Mouse (Mus musculus): ENCODE data around the gene Chd9. TPM values are rescaled to one million over a fixed set of nuclear protein-coding genes. Genes with fewer than 3 reads are reported as not detected.
"Not testable (repeated sequence)": the region's sequence is repeated elsewhere in the genome, so short reads cannot be mapped to it uniquely, and the experiment has no call there.

Gene Chd9
- polyA plus RNA-seq, 1 experiment from 2014 or later: 81.9 TPM

DNA sequence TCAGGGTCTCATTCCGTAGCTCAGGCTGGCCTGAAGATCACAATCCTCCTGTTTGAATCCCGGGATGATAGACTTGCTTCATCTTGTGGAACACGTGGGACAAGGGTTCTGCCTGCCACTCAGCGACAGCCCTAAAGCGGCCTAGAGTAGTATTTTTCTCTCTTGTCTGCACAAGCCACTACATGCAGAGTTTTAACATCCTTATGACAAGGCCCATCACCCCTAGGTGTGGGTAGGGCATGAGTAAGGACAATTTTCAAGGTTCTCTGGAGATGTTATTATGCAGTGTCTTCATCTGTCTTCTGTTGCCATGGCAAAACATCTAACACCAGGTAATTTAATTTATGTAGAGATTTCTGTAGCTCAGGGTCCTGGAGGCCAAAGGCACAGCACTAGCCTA is 69.2 kb downstream of the Chd9 start:
- WGBS: 73% methylated on average over 5 of the region's 5 CpGs
- Histone ChIP-seq H3K9me3 (no peaks in the 10 kb centered on the region), H3K4me2 (no peak overlapping the region), H3K9ac (no peak overlapping the region), H3K27ac (no peak overlapping the region), H3K4me3 (no peak overlapping the region), H3K4me1 (peaks cover 20% of the 10 kb centered on the region), H3K36me3 (no peaks in the 10 kb centered on the region), H3K27me3 (no peaks in the 10 kb centered on the region)
- ATAC-seq (ENCODE audit: borderline replicate concordance, extremely low read depth, low FRiP score, low TSS enrichment): no peak

DNA sequence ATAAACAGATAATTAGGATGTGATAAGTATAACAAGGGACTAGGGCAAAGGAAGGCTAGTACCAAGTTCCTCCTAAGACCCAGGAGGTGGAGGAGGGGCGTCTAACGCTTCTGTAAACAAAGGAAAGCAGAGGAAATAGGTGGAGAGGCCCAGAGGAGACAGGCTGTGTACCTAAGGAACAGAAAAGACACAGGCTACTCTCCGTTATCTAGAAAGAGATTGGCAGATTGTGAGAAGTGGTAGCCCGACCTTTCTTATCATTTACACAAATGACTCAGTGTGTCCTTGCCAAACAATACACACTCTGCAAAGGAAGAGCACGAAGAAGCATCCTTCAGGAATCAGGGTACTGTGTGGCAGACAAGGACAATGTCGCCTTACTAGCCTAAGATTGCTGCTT is 70.4 kb downstream of the Chd9 start:
- H3K9ac ChIP-seq: no peak overlapping the region
- no peaks in the 10 kb centered on the region for H3K36me3 ChIP-seq
- no peak for ATAC-seq (ENCODE audit: borderline replicate concordance, extremely low read depth, low FRiP score, low TSS enrichment)
- H3K27ac ChIP-seq: no peak overlapping the region
- H3K4me3 ChIP-seq: no peak overlapping the region
- 12% methylated on average over 6 of the region's 6 CpGs for WGBS
- no peak overlapping the region for H3K4me2 ChIP-seq
- H3K4me1 ChIP-seq: peaks cover 20% of the 10 kb centered on the region
- no peaks in the 10 kb centered on the region for H3K27me3 ChIP-seq
- H3K9me3 ChIP-seq: no peaks in the 10 kb centered on the region

DNA sequence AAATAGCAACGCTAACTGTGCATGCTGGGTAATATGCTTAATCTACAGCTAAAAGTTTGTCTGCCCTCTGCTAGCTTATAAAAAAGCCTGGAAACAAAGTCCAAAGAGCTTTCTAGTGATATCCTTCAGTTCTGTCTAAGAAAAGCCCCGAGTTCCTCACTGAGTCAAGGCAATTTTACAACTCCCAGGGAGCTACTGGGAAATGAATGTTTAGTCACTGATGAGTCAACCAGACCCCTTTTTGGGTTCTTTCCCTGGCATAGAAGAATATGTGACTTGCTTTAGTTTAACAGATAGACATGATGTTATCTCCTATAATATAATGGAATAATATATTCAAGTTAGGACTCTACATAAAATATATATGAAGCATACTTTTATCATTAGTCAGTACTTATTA is 73.8 kb downstream of the Chd9 start:
- H3K27ac ChIP-seq: no peak overlapping the region
- H3K4me3 ChIP-seq: no peak overlapping the region
- H3K4me2 ChIP-seq: no peak overlapping the region
- ATAC-seq (ENCODE audit: borderline replicate concordance, extremely low read depth, low FRiP score, low TSS enrichment): no peak
- H3K9ac ChIP-seq: no peak overlapping the region
- H3K9me3 ChIP-seq: no peaks in the 10 kb centered on the region
- no peaks in the 10 kb centered on the region for H3K27me3 ChIP-seq
- no peaks in the 10 kb centered on the region for H3K36me3 ChIP-seq
- 68% methylated on average over 2 of the region's 2 CpGs for WGBS
- H3K4me1 ChIP-seq: peaks cover 9% of the 10 kb centered on the region

DNA sequence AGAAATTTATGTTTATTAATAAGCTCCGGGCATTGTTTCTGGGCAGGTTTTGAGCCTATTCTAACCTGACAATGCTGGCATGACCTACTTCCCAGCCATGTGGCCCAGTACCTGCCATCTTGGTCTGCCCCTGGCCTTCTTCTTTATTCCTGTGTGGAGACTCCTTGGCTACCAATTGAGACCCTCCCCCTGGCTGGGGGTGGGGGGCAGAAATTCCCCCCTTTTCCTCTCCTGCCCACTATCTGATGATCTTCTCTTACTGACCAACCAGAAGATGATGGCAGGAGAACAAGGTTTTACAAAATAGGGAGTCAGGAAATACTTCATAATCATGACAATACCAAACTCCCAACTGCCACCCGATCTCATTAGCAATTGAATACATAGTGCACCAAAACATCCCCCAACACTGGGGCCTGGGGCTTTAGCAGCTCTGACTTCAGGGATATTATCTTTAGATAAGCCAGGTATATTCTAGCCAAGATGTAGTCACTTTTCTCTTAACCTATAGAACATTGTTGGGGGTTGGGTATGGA is 76.1 kb downstream of the Chd9 start:
- no peaks in the 10 kb centered on the region for H3K36me3 ChIP-seq
- no peaks in the 10 kb centered on the region for H3K9me3 ChIP-seq
- H3K4me1 ChIP-seq: no peaks in the 10 kb centered on the region; the same call in 1 of the 2 replicates
- no peak overlapping the region for H3K4me3 ChIP-seq
- H3K9ac ChIP-seq: no peak overlapping the region
- ATAC-seq (ENCODE audit: borderline replicate concordance, extremely low read depth, low FRiP score, low TSS enrichment): no peak
- no peaks in the 10 kb centered on the region for H3K27me3 ChIP-seq
- no peak overlapping the region for H3K27ac ChIP-seq
- H3K4me2 ChIP-seq: no peak overlapping the region
- WGBS: 86% methylated on average over 2 of the region's 2 CpGs

DNA sequence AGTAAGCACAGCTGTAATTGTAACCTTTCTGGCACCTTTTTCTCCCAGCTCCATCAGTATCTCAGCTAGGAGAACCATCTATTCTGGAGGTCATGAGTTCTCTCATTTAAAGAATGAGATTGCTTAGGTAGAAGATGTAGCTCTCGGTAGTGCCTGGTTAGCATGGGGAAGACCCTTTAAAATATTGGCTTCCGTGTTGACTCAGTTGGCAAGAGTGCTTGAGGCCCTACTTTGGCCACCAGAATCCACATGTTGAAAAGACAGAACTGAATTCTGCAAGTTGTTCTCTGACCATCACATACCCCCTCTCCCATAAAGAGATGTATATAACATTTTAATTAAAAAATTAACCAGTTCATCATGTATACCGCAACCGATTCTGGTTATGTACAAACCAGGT is 78.8 kb downstream of the Chd9 start:
- no peaks in the 10 kb centered on the region for H3K9me3 ChIP-seq
- H3K4me1 ChIP-seq: no peaks in the 10 kb centered on the region; the same call in 1 of the 2 replicates
- WGBS: 83% methylated on average over 4 of the region's 4 CpGs
- no peak overlapping the region for H3K9ac ChIP-seq
- H3K4me2 ChIP-seq: peak overlapping the region; percentile 98
- H3K27me3 ChIP-seq: no peaks in the 10 kb centered on the region
- peak overlapping the region; percentile 85; the same call in 1 of the 2 replicates for H3K4me3 ChIP-seq
- no peaks in the 10 kb centered on the region for H3K36me3 ChIP-seq
- no peak for ATAC-seq (ENCODE audit: borderline replicate concordance, extremely low read depth, low FRiP score, low TSS enrichment)
- no peak overlapping the region for H3K27ac ChIP-seq

DNA sequence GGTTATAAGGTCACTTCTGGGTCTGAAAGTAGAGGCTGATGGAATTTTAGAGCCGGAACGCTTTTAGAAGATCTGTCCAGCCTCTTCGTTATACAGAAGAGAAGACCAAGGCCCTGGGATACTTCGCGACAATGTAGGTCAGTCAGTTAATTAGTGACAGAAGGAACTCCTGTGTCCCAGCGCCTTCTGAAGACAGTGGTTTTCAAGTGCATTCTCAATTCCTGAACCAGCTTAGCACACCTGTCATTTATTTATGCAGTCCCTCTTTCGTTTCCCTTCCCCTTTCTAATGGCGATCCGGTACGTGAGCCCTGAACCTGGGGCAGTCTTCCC is 79.3 kb downstream of the Chd9 start:
- 24% methylated on average over 10 of the region's 10 CpGs for WGBS
- Histone ChIP-seq H3K36me3 (no peaks in the 10 kb centered on the region), H3K9me3 (no peaks in the 10 kb centered on the region), H3K27me3 (no peaks in the 10 kb centered on the region), H3K9ac (peak overlapping the region; percentile 74), H3K4me3 (peak overlapping the region; percentile 85), H3K4me1 (no peaks in the 10 kb centered on the region; the same call in 1 of the 2 replicates), H3K4me2 (peak overlapping the region; percentile 98), H3K27ac (peak overlapping the region; percentile 89)
- ATAC-seq (ENCODE audit: borderline replicate concordance, extremely low read depth, low FRiP score, low TSS enrichment): no peak

DNA sequence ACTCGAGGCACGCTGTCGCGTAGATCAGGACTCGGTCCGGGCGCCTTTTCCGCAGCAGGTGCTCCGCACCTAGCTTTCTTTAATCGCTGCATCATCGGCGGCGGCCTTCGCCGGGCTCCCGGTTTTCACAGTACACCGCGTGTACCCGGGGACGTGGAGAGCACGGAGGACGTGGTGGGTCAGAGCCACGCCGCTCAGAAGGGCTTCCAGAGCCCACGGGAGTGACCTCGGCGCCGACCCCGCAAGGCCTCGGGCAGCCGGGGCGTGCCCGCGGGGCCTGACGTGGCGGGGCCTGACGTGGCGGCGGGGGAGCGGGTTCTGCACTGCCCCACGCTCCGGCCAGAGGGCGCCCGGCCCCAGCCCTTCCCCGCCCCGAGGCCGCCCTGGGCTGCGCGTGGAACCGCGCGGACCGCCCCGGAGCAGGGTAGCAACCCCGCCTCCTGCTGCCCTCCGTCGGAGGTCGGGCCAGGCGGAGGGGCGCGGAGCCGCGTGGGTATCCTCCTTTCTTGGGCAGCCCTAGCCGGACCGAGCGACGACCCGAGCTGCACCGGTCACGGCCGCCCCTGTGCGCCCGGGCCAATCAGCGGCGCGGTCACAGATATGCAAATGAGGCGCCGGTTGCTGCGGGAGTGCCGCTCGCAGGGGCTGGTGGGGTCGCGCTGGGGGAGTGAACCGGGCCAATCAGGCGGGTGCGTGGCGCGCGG is 79.8 kb downstream of the Chd9 start:
- peak overlapping the region; percentile 98 for H3K4me2 ChIP-seq
- under 1% methylated on average over 79 of the region's 89 CpGs for WGBS

DNA sequence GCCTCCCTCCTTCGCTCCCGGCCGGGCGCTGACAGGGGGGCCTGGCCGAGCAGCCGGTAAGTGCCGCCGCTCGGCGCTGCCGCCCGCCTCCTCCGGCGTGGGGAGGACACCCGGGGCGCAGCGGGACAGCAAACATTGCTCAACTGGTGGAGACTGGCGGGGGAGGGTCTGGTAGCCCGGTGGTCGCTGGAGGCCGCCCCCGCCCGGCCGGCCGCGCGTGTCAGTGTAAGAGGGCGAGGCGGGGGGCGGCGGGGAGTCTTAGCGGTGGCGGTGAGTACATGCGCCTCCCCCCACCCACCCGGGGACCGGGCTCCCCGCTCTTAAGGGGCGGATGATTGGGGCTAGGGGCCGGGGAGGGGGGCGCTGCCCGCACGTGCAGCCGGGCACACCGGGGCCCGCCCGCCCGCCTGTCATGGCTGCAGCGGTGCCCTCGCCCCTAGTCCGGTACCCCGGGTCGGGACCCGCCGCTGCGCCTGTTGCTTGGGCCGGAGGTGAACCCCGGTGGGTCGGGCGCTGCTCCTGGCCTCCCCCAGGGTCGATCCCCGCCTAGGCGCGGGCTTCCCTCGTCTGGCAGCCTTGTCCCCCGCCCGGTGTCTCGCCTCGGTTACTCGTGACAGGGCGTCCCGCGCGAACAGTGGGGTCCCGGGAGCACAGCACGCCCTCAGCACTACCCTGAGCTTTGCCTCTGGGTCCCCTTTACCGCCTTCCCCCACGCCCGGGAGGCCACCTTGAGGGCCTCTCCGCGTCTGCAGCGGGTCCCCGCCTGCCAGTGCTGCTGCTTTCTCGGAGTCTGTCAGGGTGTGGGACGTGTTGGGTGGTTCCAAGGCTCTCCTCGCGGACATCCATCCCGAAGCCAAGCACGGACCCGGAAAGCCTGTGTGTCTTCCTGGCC is 80.7 kb downstream of the Chd9 start:
- peak overlapping the region; percentile 85 for H3K4me3 ChIP-seq
- under 1% methylated on average over 58 of the region's 89 CpGs for WGBS
- H3K27ac ChIP-seq: peak overlapping the region; percentile 74
- H3K9me3 ChIP-seq: no peaks in the 10 kb centered on the region
- no peaks in the 10 kb centered on the region; the same call in 1 of the 2 replicates for H3K4me1 ChIP-seq
- H3K36me3 ChIP-seq: no peaks in the 10 kb centered on the region
- ATAC-seq (ENCODE audit: borderline replicate concordance, extremely low read depth, low FRiP score, low TSS enrichment): peak; percentile 41
- peak overlapping the region; percentile 71 for H3K9ac ChIP-seq
- H3K27me3 ChIP-seq: no peaks in the 10 kb centered on the region
- peak overlapping the region; percentile 98 for H3K4me2 ChIP-seq

More for the DNA sequence above, 79.8 kb downstream of the Chd9 start:
- H3K4me3 ChIP-seq: peak overlapping the region; percentile 85
- H3K27me3 ChIP-seq: no peaks in the 10 kb centered on the region
- no peaks in the 10 kb centered on the region; the same call in 1 of the 2 replicates for H3K4me1 ChIP-seq
- no peaks in the 10 kb centered on the region for H3K36me3 ChIP-seq
- peak; percentile 98 for ATAC-seq (ENCODE audit: borderline replicate concordance, extremely low read depth, low FRiP score, low TSS enrichment)
- H3K9ac ChIP-seq: peak overlapping the region; percentile 74
- no peaks in the 10 kb centered on the region for H3K9me3 ChIP-seq
- peak overlapping the region; percentile 89 for H3K27ac ChIP-seq

DNA sequence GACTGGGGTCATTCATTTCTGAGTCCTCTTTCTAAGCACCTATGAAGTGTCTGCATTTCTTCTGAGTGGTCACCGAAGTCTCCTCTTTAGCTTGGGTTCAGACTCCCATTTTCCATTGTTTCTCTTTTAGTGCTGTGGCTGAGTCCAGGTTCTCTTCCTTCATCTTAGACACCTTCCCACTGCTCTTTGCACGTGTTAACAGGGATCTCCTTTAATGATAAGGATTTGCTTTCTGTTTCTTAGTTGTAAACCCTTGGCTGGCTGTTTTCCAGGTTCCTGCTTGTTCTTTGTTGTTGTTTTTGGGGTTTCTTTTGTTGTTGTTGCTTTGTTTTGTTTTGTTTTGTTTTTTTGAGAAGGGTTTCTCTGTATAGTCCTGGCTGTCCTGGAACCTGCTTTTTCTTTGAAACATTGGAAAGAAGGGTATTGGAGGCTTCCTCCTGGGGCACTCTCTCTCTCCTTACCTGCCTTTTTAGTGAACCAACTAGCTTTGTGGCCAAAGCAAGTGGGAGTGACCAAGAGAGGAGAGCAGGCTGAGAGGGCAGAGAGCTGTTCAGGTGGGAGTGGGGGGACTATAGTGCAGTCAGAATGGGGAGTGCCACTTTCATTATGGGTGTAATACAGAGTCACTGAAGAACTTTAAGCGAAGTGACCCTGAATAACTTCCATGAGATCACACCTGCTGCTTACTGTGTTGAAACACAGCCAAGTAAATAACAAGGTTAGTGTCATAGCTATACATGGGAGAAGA is 95.2 kb downstream of the Chd9 start:
- Histone ChIP-seq H3K9me3 (no peaks in the 10 kb centered on the region), H3K36me3 (no peaks in the 10 kb centered on the region), H3K9ac (no peak overlapping the region), H3K4me2 (no peak overlapping the region), H3K4me1 (no peaks in the 10 kb centered on the region), H3K27me3 (no peaks in the 10 kb centered on the region), H3K4me3 (no peak overlapping the region), H3K27ac (no peak overlapping the region)
- no peak for ATAC-seq (ENCODE audit: borderline replicate concordance, extremely low read depth, low FRiP score, low TSS enrichment)
- 66% methylated on average over 3 of the region's 3 CpGs for WGBS

DNA sequence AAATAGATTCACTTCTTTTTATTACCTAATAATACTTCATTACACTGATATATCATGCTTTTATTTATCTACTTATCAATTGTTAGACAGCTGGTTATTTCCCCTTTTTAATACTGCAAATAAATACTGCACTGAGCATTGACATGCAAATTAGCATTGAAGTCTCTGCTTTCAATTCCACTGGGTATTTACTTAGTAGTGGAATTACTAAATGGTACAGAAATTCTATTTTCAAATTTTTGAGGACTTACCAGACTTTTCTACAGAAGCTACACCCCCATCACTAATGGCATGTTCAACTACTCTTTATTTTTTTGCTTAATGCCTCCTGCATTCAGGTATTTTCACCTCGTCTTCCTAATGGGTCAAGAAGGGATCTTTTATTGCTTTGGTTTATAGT is 100.3 kb downstream of the Chd9 start:
- Histone ChIP-seq H3K27ac (no peak overlapping the region), H3K27me3 (no peaks in the 10 kb centered on the region), H3K36me3 (0 out of 2 replicates have a peak, but pooled peaks cover 5% of the 10 kb centered on the region), H3K4me1 (no peaks in the 10 kb centered on the region), H3K9ac (no peak overlapping the region), H3K9me3 (no peaks in the 10 kb centered on the region), H3K4me2 (no peak overlapping the region), H3K4me3 (no peak overlapping the region)
- no peak for ATAC-seq (ENCODE audit: borderline replicate concordance, extremely low read depth, low FRiP score, low TSS enrichment)
- 89% methylated on average over 1 of the region's 1 CpGs for WGBS

DNA sequence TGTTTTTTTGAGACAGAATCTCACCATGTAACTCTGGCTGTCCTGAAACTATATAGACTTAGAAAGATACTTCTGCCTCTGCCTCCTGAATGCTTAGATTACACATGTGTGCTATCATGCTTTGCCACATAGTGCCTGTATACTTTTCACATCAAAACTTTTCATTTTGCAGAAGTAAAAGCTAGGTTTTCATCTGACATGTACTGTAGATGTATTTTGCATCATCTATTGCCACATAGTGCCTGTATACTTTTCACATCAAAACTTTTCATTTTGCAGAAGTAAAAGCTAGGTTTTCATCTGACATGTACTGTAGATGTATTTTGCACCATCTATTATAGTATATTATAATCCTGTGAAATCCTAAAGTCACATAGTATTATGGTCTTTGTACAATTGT is 102.0 kb downstream of the Chd9 start:
- not testable (repeated sequence) for H3K4me2 ChIP-seq; H3K27me3 ChIP-seq; ATAC-seq (ENCODE audit: borderline replicate concordance, extremely low read depth, low FRiP score, low TSS enrichment); H3K27ac ChIP-seq; H3K4me1 ChIP-seq; H3K9me3 ChIP-seq; H3K4me3 ChIP-seq; H3K36me3 ChIP-seq; H3K9ac ChIP-seq

Measured in lung, embryonic 15.5 days (tissue).